ENCODE assay signal across 7 mouse cellular contexts in genomic region chr6:120667911-120668310, GRCm38 (mm10). TPM values are rescaled to one million over a fixed set of nuclear protein-coding genes. Genes with fewer than 3 reads are reported as not detected.
DNase-seq lines count a peak whose midpoint lies in the region; ATAC-seq lines count a peak whose summit lies in the region.

No protein-coding gene starts in this region.

- H3K4me3 ChIP-seq in forebrain, embryonic 16.5 days (replicated peaks; ENCODE audit: low read length) = peak overlapping the region; percentile 88
- H3K4me3 ChIP-seq in limb, embryonic 13.5 days = peak overlapping the region; percentile 89
- peak overlapping the region; percentile 78 for H3K4me3 ChIP-seq in stomach, embryonic 16.5 days (replicated peaks; ENCODE audit: low read length)

- peak overlapping the region; percentile 94 for H3K4me2 ChIP-seq in forebrain, embryonic 16.5 days (ENCODE audit: low read length)
- peak overlapping the region; percentile 93 for H3K4me2 ChIP-seq in limb, embryonic 13.5 days (replicated peaks)
- peak overlapping the region; percentile 86 for H3K4me2 ChIP-seq in stomach, embryonic 16.5 days (ENCODE audit: low read depth, low read length)

- intact Hi-C loops in left cerebral cortex, postnatal 4 days (cut with DNase I) = no loop called here

- peaks cover 10% of the 10 kb centered on the region for H3K4me1 ChIP-seq in forebrain, embryonic 16.5 days (replicated peaks; ENCODE audit: control insufficient read depth, insufficient read depth, low read length)
- 0 out of 2 replicates have a peak, but pooled peaks cover 10% of the 10 kb centered on the region for H3K4me1 ChIP-seq in limb, embryonic 13.5 days
- peaks cover 7% of the 10 kb centered on the region for H3K4me1 ChIP-seq in stomach, embryonic 16.5 days (ENCODE audit: control insufficient read depth, insufficient read depth, low read length)

- H3K9ac ChIP-seq in forebrain, embryonic 16.5 days (replicated peaks; ENCODE audit: low read depth, low read length) = no peak overlapping the region
- no peak overlapping the region for H3K9ac ChIP-seq in limb, embryonic 13.5 days
- no peak overlapping the region for H3K9ac ChIP-seq in stomach, embryonic 16.5 days (ENCODE audit: low read length)

- H3K9me3 ChIP-seq in forebrain, embryonic 16.5 days (ENCODE audit: control insufficient read depth, low read length) = no peaks in the 10 kb centered on the region
- H3K9me3 ChIP-seq in limb, embryonic 13.5 days = no peaks in the 10 kb centered on the region
- H3K9me3 ChIP-seq in stomach, embryonic 16.5 days (replicated peaks; ENCODE audit: control insufficient read depth, low read length) = no peaks in the 10 kb centered on the region

- peak; percentile 30 for DNase-seq in retina, embryonic 14.5 days (ENCODE audit: low spot score)
- no peak for DNase-seq in retina, postnatal 1 day
- no peak for DNase-seq in left cerebral cortex, adult 9 months (ENCODE audit: low spot score in 2 of 2)
- no peak for DNase-seq in left cerebral cortex, postnatal 4 days

- ATAC-seq in forebrain, embryonic 16.5 days = no peak
- ATAC-seq in limb, embryonic 13.5 days (ENCODE audit: low FRiP score, low read depth) = no peak
- no peak for ATAC-seq in stomach, embryonic 16.5 days (ENCODE audit: insufficient read depth, low FRiP score)

- H3K27me3 ChIP-seq in forebrain, embryonic 16.5 days (replicated peaks; ENCODE audit: control insufficient read depth, insufficient read depth, low read length) = 0 out of 2 replicates have a peak, but pooled peaks cover 4% of the 10 kb centered on the region
- H3K27me3 ChIP-seq in limb, embryonic 13.5 days = no peaks in the 10 kb centered on the region
- H3K27me3 ChIP-seq in stomach, embryonic 16.5 days (ENCODE audit: control insufficient read depth, insufficient read depth, low read length) = no peaks in the 10 kb centered on the region

- no peak overlapping the region for H3K27ac ChIP-seq in forebrain, embryonic 16.5 days (ENCODE audit: low read length)
- no peak overlapping the region for H3K27ac ChIP-seq in limb, embryonic 13.5 days
- no peak overlapping the region for H3K27ac ChIP-seq in stomach, embryonic 16.5 days (ENCODE audit: low read length)

- 10% methylated on average over 7 of the region's 7 CpGs for WGBS in forebrain, embryonic 16.5 days
- 8% methylated on average over 7 of the region's 7 CpGs for WGBS in limb, embryonic 13.5 days
- 14% methylated on average over 7 of the region's 7 CpGs for WGBS in stomach, embryonic 16.5 days

- no peaks in the 10 kb centered on the region for H3K36me3 ChIP-seq in forebrain, embryonic 16.5 days (ENCODE audit: control insufficient read depth, insufficient read depth)
- no peaks in the 10 kb centered on the region for H3K36me3 ChIP-seq in limb, embryonic 13.5 days
- no peaks in the 10 kb centered on the region for H3K36me3 ChIP-seq in stomach, embryonic 16.5 days (ENCODE audit: control insufficient read depth, insufficient read depth, low read length)

RNA-seq across cellular contexts. Expression of gene Cecr2, which starts 1.7 kb away (rescaled TPM):
- polyA plus RNA-seq in forebrain, embryonic 16.5 days (2015; fragmentation: Nextera tagmentation; extraction: Ambion mirVana) = 3.6 and 4.0 TPM in 2 replicates
- polyA plus RNA-seq in limb, embryonic 13.5 days (2015; fragmentation: Nextera tagmentation; extraction: Ambion mirVana) = 3.2 and 3.3 TPM in 2 replicates
- polyA plus RNA-seq in stomach, embryonic 16.5 days (2015; fragmentation: Nextera tagmentation; extraction: Ambion mirVana) = 1.2 and 1.6 TPM in 2 replicates
- 1 to 10 TPM; 3.1 to 3.2 TPM for total RNA-seq in left cerebral cortex, postnatal 4 days (2021)
